Mouse (Mus musculus): ENCODE results near the gene Chd5.

Gene Chd5

GRCm38 (mm10) chr4:152338419-152339292 is at the start of gene Chd5:
Chd5 (plus strand) TSS chr4:152338651.
- DNase-seq: no peak

DNA sequence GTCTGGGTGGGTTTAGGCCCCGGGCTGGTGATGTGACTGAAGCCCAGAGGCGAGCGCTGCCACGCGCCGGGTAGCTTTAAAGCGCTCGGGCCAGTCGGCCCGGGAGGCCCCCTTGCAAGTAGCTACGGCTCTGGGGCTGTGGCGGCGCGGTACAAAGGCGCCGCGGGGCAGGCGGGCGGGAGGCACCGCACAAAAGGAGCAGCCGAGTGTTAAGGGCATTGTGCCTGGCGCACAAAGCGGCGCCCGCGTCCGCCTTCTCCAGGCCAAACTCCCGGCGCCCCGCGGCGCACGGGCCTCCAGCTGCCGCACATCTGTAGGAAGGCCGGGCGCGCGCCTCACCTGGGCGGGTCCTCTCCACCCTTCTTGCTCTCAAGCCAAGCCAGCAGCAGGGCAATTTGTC is 48.1 kb upstream of the Chd5 start:
- DNase-seq: no peak

- DNase-seq: no peak
Measured at GRCm38 (mm10) chr4:152290991-152291390, 47.5 kb upstream of the Chd5 start.

GRCm38 (mm10) chr4:152291562-152291961 is 46.9 kb upstream of the Chd5 start, which contains the start of gene Hes3:
Hes3 (minus strand) TSS chr4:152291662.
- DNase-seq: no peak

DNA sequence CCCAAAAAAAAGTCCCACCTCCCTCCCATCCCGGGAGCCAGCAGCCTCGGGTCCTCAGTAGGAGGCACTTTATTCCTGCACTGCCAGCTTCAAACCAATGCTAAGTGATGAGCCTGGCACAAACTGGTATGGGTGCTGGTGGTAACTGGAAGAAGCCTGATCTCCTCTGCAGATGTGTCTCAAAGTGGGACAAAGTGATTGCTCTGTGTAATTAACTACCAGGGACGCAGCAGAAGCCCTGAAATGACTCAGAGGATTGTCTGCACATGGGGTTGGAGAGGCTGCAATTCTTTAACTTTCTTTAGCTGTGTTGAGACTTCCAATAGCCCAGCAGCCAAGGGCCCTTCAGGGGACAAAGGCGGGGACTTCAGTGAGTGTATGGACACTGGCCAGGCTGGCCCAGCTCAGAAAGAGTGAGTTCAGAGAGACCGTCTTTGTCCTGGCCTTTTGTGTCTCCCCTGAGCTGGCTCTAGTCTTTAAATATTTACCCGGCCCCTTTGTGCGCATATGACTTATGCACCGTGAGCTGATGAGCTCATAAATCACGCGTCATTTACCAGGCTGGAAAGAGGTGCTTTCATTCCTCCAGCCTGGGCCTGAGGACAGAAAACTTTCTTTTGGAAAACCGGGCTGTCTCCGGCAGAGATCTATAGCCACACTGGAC is 46.2 kb upstream of the Chd5 start:
- DNase-seq: no peak

DNA sequence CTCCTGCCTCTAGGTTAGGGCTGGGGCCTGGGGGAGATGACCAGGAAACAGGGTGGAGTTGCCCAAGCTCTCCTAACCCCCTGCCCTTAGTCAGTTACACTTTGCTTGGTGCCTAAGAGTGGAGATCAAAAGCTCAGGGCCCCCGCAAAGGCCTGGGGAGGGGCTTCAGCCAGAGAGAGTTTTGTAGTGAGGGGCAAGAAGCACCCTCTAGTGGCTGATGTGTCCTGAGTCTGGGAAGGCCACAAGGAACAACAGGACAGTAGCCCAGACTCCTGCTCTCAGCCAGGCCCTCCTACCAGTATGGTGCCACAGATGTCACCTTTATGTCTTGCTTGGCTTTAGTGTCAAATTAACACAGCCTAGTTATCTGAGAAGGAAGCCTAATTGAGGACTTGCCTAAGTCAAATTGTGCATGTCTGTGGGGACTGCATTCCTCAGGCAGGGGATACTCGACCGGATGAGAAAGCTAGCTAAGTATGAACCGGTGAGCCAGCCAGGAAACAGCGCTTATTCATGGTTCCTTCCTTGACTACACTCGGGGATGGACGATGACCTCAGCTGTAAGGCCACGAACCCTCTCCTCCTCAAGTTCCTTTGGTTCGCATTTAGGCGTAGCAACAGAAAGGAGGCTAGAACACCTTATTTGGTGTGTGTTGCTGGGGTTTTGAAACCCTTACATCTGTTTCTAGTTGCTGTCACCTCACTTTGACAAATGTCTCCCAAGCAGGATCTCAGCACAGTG is 44.1 kb upstream of the Chd5 start:
- DNase-seq: peak; percentile 92

DNA sequence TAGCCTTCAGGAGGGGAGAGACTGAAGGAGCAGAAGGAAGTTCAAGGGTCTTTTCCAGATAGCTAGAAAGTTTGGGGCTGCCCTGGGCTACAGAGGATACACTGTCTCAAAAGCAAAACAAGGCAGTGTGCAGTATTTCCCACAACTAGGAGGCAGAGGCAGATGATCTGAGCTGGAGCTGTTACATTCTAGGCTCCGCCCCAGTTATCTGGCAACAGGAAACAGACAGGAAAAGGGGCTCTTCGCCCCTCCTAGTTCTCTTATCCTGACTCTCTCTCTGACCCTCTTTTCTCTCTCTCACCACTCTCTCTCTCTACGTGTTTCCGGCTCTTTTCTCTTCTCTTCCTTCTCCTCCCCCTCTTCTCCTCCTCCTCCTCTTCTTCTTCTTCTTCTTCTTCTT is 42.5 kb upstream of the Chd5 start:
- DNase-seq: no peak

DNA sequence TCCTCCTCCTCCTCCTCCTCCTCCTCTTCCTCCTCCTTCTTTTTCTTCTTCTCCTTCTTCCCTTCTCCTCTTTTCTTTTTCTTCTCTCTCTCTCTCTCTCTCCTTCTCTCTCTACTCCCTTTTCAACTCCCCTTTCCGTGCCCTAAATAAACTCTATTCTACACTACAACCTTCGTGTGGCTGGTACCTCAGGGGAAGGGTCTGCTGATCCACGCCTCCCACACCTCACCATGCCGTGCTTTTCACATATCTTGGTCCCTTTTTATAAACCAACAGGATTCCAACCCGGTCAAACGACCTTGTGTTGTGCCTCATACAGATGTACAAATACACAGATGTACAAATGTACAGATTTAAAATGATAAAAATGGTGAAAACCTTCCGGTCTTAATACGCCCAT is 42.1 kb upstream of the Chd5 start:
- DNase-seq: no peak

DNA sequence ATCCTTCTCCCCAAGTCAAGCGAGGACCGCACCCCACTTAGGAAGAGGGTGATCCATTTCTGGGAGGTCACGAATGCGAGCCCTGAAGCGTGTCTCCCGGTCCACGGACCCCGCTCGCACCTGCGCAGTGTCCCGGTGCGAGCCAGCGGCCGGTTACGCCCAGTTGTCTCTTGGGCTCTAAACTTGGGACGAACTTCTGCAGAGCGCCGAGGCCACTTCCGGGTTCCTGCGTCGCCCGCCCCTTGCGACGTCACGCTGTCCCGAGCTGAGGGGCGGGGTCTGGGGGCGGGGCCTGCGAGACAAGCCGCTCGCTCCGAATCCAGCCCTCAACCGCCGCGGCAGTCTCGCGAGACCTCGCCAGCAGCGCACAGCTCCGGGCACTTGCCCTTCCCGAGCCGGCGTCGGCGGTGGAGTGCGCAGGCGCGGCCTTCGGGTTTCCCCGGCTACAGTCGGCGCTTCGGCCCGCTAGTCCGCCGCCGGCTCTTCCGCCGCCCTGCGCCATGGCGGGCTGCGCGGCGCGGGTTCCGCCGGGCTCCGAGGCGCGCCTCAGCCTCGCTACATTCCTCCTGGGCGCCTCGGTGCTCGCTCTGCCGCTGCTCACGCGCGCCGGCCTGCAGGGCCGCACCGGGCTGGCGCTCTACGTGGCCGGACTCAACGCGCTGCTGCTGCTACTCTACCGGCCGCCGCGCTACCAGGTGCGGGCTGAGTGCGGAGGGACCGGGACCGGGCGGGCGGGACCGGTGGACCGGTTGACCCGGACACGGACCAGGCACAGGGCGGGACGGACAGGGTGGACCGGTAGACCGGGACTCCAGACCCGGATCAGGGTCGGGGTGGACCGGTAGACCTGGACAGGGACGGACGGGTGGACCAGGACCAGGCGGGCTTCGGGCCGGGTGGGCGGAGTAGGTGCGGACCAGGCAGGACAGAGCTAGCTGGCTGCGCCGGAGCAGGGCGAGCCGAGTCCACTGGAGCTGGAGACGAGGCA is 41.3 kb upstream of the Chd5 start, which contains the start of gene Icmt:
TSS of gene Icmt (plus strand) at position 354 of the 988 bp plus-strand sequence.
- DNase-seq: peak; percentile 100

GRCm38 (mm10) chr4:152298836-152299235 is 39.6 kb upstream of the Chd5 start:
- peak; percentile 91 for DNase-seq

DNA sequence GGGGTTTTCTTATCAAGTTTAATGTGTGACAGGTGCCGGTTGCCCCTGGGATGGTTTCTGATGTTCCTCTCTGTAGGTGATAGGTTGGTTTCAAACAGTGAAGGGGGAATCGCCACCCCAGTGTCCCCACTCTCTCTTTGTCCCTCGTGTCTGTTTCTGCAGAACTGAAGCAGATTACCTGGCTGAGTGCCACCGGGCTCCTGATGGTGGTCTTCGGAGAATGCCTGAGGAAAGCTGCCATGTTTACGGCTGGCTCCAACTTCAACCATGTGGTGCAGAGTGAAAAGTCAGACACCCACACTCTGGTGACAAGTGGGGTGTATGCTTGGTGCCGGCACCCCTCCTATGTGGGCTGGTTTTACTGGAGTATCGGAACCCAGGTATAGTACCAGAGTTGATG is 38.1 kb upstream of the Chd5 start:
- DNase-seq: no peak

GRCm38 (mm10) chr4:152302012-152302411 is 36.4 kb upstream of the Chd5 start:
- no peak for DNase-seq

GRCm38 (mm10) chr4:152303172-152303571 is 35.3 kb upstream of the Chd5 start:
- no peak for DNase-seq

DNA sequence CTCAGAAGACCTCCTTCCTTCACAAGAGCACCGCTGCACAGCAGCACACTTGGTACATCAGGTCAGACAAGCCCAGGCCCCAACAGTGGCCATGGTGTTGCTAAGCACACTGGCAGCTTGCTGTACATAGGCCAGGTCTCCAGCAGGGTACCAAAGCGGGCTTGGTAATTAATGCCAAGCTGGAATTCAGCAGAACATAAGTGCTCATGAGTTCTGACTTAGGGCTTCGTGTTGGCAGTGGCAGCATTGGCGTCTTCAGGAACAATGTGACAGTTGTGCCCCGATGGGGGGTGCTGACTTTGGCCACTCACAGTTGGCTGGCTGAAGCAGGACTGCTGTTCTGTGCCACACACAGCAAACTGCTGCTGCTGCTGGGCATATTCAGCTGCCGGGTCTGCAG is 33.8 kb upstream of the Chd5 start:
- no peak for DNase-seq

GRCm38 (mm10) chr4:152305991-152306390 is 32.5 kb upstream of the Chd5 start:
- no peak for DNase-seq

DNA sequence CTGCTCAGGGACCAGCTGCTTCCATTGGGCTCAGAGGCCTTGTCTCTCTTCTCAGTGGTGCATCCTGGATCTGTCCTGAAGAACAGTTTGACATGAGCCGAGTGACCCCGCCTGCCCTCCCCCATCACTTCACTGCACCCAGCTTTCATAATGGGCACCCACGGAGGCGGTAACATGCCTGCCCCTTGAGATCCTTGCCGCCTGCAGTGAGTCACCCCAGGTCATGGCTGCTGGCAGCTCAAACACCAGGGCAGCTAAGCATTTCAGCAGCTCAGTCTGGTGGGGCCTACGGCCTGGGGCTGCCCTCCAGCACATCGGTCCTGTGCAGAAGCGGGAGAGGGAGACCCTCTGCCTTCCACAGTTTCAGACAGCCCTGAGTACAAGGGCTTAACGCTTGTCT is 30.9 kb upstream of the Chd5 start:
- DNase-seq: no peak

- no peak for DNase-seq
Measured at GRCm38 (mm10) chr4:152312186-152312585, 26.3 kb upstream of the Chd5 start.

DNA sequence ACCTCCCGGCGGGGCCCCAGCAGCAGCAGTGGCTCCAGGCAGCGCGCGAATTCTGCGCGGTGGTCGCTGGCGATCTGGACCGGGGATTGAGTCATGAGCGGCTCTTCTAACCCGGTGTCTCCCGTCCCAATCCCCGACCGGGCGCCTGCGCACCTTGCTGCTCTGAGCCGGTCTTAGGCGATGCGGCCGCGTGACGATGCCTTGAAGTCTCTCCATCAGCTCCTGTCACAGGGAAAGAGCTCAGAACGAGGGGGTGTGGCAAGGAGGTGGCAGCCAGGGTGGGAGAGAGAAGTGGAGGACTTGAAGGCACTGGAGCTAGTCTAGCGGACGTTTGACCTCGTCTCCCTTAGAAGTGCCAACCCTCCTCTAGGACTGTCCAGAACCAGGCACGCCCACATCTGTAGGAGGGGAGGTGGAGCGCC is 25.2 kb upstream of the Chd5 start:
- DNase-seq: no peak

GRCm38 (mm10) chr4:152313934-152314333 is 24.5 kb upstream of the Chd5 start:
- no peak for DNase-seq

DNA sequence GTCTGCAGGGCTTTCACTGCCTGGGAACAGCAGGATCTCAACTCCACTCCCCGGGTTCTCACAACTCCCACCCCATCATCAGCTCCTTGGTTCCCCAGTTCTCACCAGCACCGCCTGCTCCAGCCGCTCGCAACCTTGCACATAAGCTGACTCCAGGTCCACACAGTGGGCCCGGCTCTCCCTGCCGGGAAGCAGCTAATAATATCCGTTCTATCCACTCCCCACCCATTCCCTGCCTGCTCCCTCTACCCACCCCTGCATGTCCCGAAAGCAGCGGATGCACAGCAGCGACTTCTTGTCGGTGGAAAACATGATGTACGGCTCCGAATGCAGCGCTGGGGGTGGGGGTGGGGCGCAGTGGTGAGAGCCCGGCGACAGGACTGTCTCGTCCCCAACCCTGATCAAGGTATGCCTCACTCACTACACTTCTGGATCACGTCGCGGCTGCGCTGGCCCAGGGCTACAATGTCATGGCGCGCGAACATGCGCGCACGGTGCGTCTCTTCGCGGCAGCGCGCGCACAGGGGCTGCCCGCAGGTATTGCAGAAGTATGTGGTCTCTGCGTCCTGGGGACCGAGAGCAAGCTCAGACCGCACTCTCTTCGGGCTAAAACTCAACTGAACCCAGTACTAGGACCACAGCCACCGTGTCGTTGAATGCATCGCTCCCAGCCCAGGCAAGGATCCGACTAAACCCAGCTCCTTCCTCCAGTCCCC is 22.8 kb upstream of the Chd5 start:
- no peak for DNase-seq

- DNase-seq: peak; percentile 96
Measured at GRCm38 (mm10) chr4:152317631-152318033, 20.8 kb upstream of the Chd5 start.

All from heart, adult 11 months (tissue).